Mouse (Mus musculus) heart, embryonic 13.5 days (tissue): ENCODE data around the gene Fam167b. TPM values are rescaled to one million over a fixed set of nuclear protein-coding genes. Genes with fewer than 3 reads are reported as not detected.
"Not testable (repeated sequence)": the region's sequence is repeated elsewhere in the genome, so short reads cannot be mapped to it uniquely, and the experiment has no call there.

ENCODE experiments used
- ATAC-seq: fragments of 200-750 bp; cut with Nextera tagmentation; 2 replicates; pipeline ENCODE4 v1.8.0; 2017; ENCODE audit warnings: moderate TSS enrichment; ENCODE audit not compliant: insufficient number of reproducible peaks, low FRiP score, low TSS enrichment; ENCODE audit errors: extremely low read depth
- H3K27ac ChIP-seq: fragments of 300-500 bp; sonication (generic); replicated peaks from 2 replicates; pipeline ENCODE4 v1.5.1; 2015; ENCODE audit warnings: moderate library complexity, mild to moderate bottlenecking, inconsistent platforms
- H3K27me3 ChIP-seq: fragments of 300-500 bp; sonication (generic); replicated peaks from 2 replicates; pipeline ENCODE4 v1.6.1; 2015; ENCODE audit warnings: mild to moderate bottlenecking, inconsistent platforms
- H3K36me3 ChIP-seq: fragments of 300-500 bp; sonication (generic); 2 replicates; pipeline ENCODE4 v1.6.1; 2015; ENCODE audit warnings: mild to moderate bottlenecking, inconsistent platforms
- H3K4me1 ChIP-seq: fragments of 300-500 bp; sonication (generic); 2 replicates; pipeline ENCODE4 v1.6.1; 2015; ENCODE audit warnings: inconsistent platforms
- H3K4me2 ChIP-seq: fragments of 300-500 bp; sonication (generic); 2 replicates; pipeline ENCODE4 v1.6.1; 2015; ENCODE audit warnings: inconsistent platforms, mild to moderate bottlenecking, moderate library complexity
- H3K4me3 ChIP-seq: fragments of 300-500 bp; sonication (generic); 2 replicates; pipeline ENCODE4 v1.5.1; 2015; ENCODE audit warnings: moderate library complexity, mild to moderate bottlenecking, inconsistent platforms
- H3K9ac ChIP-seq: fragments of 300-500 bp; sonication (generic); 2 replicates; pipeline ENCODE4 v1.6.1; 2015; ENCODE audit warnings: inconsistent platforms, mild to moderate bottlenecking, moderate library complexity
- H3K9me3 ChIP-seq: fragments of 300-500 bp; sonication (generic); 2 replicates; pipeline ENCODE4 v1.6.1; 2016; ENCODE audit warnings: inconsistent platforms
- WGBS: fragments of 180-500 bp; shearing (Covaris S2); methylation state at CpG from one replicate; pipeline ENCODE4 v1.1.7; 2015; ENCODE audit warnings: mixed read lengths; 5-methylcytosine and 5-hydroxymethylcytosine counted together
- microRNA-seq: library from miRNA; unstranded; fragments of <30 nt; microRNA quantifications from one replicate; pipeline ENCODE4, GENCODE M21; 2016
- polyA plus RNA-seq: library from polyadenylated mRNA; unstranded; fragments of >200 nt; fragmentation: Nextera tagmentation; extraction: Ambion mirVana; gene quantifications from 2 replicates; pipeline ENCODE4 v1.2.1, GENCODE M21; 2015

The Fam167b gene
- polyA plus RNA-seq, 1 experiment from 2014 or later: 4.7 TPM

DNA sequence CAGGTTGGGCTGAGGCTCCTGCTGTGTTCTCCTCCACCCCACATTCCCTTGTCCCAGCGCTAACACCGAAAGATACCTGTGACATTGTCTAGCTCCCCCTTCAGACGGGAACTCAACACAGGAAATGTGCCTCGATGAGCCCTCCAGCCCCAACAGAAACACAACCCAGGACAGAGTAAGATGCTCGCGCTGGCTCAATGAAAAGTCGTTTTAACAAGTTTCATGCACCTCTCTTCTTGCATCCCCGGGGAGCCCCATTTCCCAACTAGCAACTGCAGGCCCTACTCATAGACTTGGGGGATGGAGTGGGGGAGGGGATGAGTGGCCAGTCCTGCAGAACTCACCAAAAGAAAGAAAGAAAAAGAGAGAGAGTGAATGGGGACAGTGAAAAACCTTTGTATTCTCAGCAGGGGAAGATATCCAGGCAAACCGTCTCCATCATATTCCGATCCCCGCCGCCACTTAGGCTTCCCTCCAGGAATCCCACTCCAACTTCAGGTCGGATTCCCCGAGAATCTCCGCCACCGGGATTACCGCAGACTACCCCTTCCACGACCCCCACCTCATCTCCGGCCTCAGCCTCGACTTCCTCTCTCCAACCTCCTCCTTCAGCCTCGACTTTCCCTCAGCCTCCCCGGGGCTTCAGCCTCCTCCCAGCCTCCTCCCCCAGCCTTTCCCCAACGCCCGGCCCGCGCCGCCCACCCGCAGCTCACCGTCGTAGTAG is 36.3 kb downstream of the Fam167b start:
- Histone ChIP-seq H3K9ac (peak overlapping the region; percentile 97), H3K4me3 (peak overlapping the region; percentile 91), H3K36me3 (peaks cover 24% of the 10 kb centered on the region), H3K4me2 (peak overlapping the region; percentile 88), H3K27me3 (no peaks in the 10 kb centered on the region), H3K27ac (peak overlapping the region; percentile 85), H3K9me3 (no peaks in the 10 kb centered on the region), H3K4me1 (peaks cover 23% of the 10 kb centered on the region)
- WGBS: under 1% methylated on average over 30 of the region's 30 CpGs
- ATAC-seq: no peak

- 77% methylated on average over 6 of the region's 6 CpGs for WGBS
- Histone ChIP-seq H3K4me2 (no peak overlapping the region), H3K9me3 (no peaks in the 10 kb centered on the region), H3K27ac (no peak overlapping the region), H3K9ac (no peak overlapping the region), H3K36me3 (peaks cover 39% of the 10 kb centered on the region), H3K27me3 (no peaks in the 10 kb centered on the region), H3K4me3 (no peak overlapping the region), H3K4me1 (peaks cover 23% of the 10 kb centered on the region)
- no peak for ATAC-seq
Observed at GRCm38 (mm10) chr4:129540012-129540411, 38.3 kb downstream of the Fam167b start.

DNA sequence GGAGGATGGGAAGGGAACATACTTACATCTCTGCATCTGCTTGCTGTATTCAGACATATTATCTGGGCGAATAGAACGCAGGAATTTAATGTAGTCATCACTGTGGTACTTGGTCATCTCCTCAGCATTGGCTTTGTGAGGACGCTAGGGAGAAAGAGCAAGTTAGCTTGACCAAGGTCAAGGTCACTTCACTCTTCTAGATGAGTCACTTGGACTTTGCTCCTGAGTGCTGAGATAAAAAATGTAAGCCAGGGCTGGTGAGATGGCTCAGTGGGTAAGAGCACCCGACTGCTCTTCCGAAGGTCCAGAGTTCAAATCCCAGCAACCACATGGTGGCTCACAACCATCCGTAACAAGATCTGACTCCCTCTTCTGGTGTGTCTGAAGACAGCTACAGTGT is 49.4 kb downstream of the Fam167b start:
- not testable (repeated sequence) for H3K9ac ChIP-seq, H3K4me1 ChIP-seq, H3K4me2 ChIP-seq, H3K27ac ChIP-seq, H3K9me3 ChIP-seq, H3K4me3 ChIP-seq, ATAC-seq, H3K27me3 ChIP-seq
- H3K36me3 ChIP-seq: peaks cover 95% of the 10 kb centered on the region
- 83% methylated on average over 6 of the region's 6 CpGs for WGBS

Small RNAs within 50 kb of the gene (microRNA-seq; reads per million reads assigned to microRNA genes)
- not detected for gene Mir8119

Other genes with a start within 250 kb of the Fam167b start
- 279 and 297 TPM in 2 replicates for gene Rbbp4, start 243.2 kb downstream of the Fam167b start, polyA plus RNA-seq
- 36.6 and 45.0 TPM in 2 replicates for gene Zbtb8os, start 242.9 kb downstream of the Fam167b start, polyA plus RNA-seq
- 9.9 and 11.0 TPM in 2 replicates for gene Zbtb8a, start 200.4 kb downstream of the Fam167b start, polyA plus RNA-seq
- gene Zbtb8b, start 137.7 kb downstream of the Fam167b start, polyA plus RNA-seq: 3.9 and 4.7 TPM in 2 replicates
- 25.4 and 26.9 TPM in 2 replicates for gene Bsdc1, start 117.0 kb downstream of the Fam167b start, polyA plus RNA-seq
- gene Tssk3, start 87.5 kb downstream of the Fam167b start, polyA plus RNA-seq: not detected in 2 replicates
- gene Fam229a, start 87.4 kb downstream of the Fam167b start, polyA plus RNA-seq: not detected in 2 replicates
- 383 and 399 TPM in 2 replicates for gene Marcksl1, start 65.0 kb downstream of the Fam167b start, polyA plus RNA-seq
- gene Hdac1, start 35.8 kb downstream of the Fam167b start, polyA plus RNA-seq: 127 and 141 TPM in 2 replicates
- 2.8 and 7.0 TPM in 2 replicates for gene Lck, start 4.9 kb downstream of the Fam167b start, polyA plus RNA-seq
- gene Eif3i, start 22.1 kb upstream of the Fam167b start, polyA plus RNA-seq: 169 and 189 TPM in 2 replicates
- gene Tmem234, start 22.1 kb upstream of the Fam167b start, polyA plus RNA-seq: 160 and 179 TPM in 2 replicates
- gene Dcdc2b, start 35.7 kb upstream of the Fam167b start, polyA plus RNA-seq: 1.3 and 1.6 TPM in 2 replicates
- gene Iqcc, start 40.5 kb upstream of the Fam167b start, polyA plus RNA-seq: 20.4 and 23.6 TPM in 2 replicates
- gene Ccdc28b, start 45.4 kb upstream of the Fam167b start, polyA plus RNA-seq: 41.1 and 46.1 TPM in 2 replicates
- 47.5 and 49.4 TPM in 2 replicates for gene Txlna, start 62.5 kb upstream of the Fam167b start, polyA plus RNA-seq
- 13.3 TPM in 2 replicates for gene Kpna6, start 94.2 kb upstream of the Fam167b start, polyA plus RNA-seq
- 6.7 and 6.9 TPM in 2 replicates for gene Tmem39b, start 118.3 kb upstream of the Fam167b start, polyA plus RNA-seq
- gene Khdrbs1, start 163.8 kb upstream of the Fam167b start, polyA plus RNA-seq: 75.6 and 77.5 TPM in 2 replicates
- gene Ptp4a2, start 232.7 kb upstream of the Fam167b start, polyA plus RNA-seq: 326 and 374 TPM in 2 replicates